Mouse (Mus musculus): ENCODE measurements around the gene Galp. TPM values are rescaled to one million over a fixed set of nuclear protein-coding genes. Genes with fewer than 3 reads are reported as not detected.
"Not testable (repeated sequence)": the region's sequence is repeated elsewhere in the genome, so short reads cannot be mapped to it uniquely, and the experiment has no call there.

Gene Galp
- total RNA-seq, 4 experiments from 2014 or later: not detected

DNA sequence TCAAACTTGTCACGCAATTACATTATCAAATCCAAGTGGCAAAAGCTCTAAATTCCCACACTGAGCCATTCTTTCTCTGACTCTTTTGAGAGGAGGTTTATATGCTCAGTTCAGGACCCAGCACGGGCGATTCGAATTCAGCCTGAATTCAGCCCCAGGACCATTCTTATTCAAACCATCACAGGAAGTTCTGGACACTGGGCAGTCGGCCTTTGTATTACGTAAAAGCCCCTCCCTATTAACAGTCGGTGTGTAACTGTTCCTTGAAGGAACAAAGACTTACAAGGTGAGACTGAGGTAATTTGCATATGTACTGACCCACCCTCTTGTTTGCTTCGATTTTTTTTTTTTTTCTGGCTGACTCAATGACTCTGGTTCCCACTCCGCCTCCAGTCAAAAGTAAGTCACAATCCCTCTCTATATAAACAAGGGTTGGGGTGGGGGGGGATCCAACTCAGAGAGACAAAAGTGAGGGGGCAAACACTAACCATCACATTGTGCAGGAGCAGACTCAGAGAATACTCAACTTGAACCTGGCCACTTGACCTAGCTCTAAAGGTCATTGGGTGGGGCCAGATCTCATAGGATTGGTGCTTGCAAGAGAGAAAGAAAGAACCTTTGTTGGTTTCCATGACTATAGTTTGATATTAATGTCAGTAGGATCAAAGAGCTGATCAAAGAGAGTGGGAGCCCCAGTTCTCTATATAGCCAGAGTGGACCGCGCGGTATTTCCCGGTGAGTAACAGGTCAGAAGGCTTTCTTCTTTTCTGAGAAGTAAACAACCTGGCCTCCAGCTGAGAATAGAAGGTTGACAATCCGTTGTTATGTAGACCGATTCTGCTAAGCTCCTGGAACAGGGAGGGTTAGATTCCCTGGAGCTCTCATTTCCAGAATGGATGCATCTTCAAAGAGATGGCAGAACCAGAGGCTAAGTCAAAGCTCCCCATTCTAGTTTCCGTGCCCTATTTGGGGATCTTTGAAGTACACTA lies 61.6 kb downstream of the Galp start:
- DNase-seq: no peak

DNA sequence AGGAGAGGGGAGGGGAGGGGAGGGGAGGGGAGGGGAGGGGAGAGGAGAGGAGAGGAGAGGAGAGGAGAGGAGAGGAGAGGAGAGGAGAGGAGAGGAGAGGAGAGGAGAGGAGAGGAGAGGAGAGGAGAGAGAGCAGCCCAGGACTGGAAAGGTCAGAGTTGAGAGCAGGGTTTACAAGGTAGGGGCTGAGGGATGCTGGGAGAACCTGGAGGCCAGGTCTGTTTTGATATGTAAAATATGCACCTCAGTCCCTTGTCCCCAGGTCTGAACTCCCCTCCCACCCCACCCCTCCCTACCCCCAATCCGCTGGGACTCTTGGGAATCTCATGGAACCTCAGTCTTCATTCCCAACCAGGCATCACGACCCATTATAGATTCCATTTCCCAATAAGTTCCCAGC lies 63.1 kb downstream of the Galp start:
- not testable (repeated sequence) for DNase-seq

DNA sequence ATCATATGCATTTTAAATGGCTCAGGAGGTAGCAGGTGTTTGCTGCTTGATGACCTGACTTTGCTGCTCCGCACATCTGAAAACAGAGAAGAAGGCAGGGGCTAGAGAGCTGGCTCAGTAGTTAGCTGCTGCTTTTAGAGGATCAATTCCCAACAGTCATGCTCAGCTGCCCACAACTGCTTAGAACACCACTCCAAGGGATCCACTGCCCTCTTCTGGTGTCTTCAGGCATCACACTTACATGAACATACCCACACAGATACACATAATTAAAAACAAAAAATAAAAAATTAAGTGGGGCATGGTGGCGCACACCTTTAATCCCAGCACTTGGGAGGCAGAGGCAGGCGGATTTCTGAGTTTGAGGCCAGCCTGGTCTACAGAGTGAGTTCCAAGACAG lies 65.2 kb downstream of the Galp start:
- no peak for DNase-seq

DNA sequence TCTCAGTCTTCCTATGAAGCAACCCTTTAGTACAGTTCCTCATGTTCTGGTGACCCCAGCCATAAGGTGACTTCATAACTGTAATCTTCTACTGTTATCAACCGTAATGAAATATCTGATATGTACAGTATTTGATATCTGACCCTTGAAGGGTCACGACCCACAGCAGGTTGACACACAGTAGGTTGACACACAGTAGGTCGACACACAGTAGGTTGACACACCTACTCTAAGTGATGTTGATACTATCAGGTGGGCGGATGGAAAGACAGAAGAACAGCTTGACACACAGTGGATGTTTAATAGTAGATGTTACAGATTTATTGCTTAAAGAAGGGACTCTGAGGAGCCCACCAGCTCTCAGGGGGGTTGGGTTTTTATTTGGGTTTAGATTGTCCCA lies 66.1 kb downstream of the Galp start:
- no peak for DNase-seq

DNA sequence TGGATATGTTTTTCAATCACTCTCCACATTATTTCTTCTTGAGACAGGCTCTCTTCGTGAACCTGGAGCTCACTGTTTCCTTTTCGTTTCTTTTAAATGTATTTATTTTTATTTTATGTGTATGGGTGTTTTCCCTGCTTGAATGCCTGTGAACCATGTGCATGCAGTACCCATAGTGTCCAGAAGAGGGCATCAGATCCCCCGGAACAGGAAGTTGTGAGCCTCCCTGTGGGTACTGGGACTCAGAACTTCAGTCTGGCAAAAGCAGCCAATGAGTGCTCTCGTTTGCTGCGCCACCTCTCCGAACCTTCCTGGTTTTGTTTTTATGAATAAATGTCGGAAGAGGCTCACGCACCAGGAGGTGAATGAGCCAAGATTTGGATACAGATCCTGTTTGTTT lies 68.8 kb downstream of the Galp start:
- DNase-seq: no peak

Other genes starting within 250 kb of the Galp start
- gene Vmn1r65, start 186.1 kb upstream of the Galp start, total RNA-seq (2022): not detected
- not detected for gene Nlrp4c, start 151.9 kb upstream of the Galp start, total RNA-seq (2022)
- 10 to 100 TPM; 42.8 to 60.3 (median 58.4) TPM for gene Zfp787, start 41.1 kb upstream of the Galp start, total RNA-seq (2022)
- 10 to 100 TPM; 33.7 to 39.7 (median 35.2) TPM for gene Zfp444, start 24.9 kb upstream of the Galp start, total RNA-seq (2022)
- gene Zscan5b, start 25.2 kb downstream of the Galp start, total RNA-seq (2022): not detected
- not detected for gene Epp13, start 55.6 kb downstream of the Galp start, total RNA-seq (2022)
- 10 to 100 TPM; 10.0 to 15.3 (median 11.3) TPM for gene Zfp667, start 89.5 kb downstream of the Galp start, total RNA-seq (2022)
- gene Zfp583, start 134.2 kb downstream of the Galp start, total RNA-seq (2022): 1 to 10 TPM; 4.1 to 4.7 (median 4.4) TPM
- gene Gm3854, start 146.7 kb downstream of the Galp start, total RNA-seq (2022): 1 to 10 TPM; 1.0 to 2.2 (median 1.4) TPM
- gene Zfp78, start 166.2 kb downstream of the Galp start, total RNA-seq (2022): 1 to 10 TPM; 2.7 to 5.0 (median 3.8) TPM
- gene Zfp28, start 186.2 kb downstream of the Galp start, total RNA-seq (2022): 1 to 10 TPM; 4.2 to 9.0 (median 6.5) TPM
- gene Smim17, start 201.6 kb downstream of the Galp start, total RNA-seq (2022): 1 to 10 TPM in 2 of 4 experiments, under 1 TPM in 2; 0.35 to 1.4 (median 0.78) TPM
- under 1 TPM in 1 of 4 experiments, not detected in 3; 0.05 TPM for gene Gm20715, start 213.2 kb downstream of the Galp start, total RNA-seq (2022)
- gene Olfr1344, start 241.6 kb downstream of the Galp start, total RNA-seq (2022): under 1 TPM in 2 of 4 experiments, not detected in 2; 0.27 to 0.46 TPM

All from adrenal gland, adult 8-10 months (tissue).